Mouse (Mus musculus) ES-Bruce4 (cell line): ENCODE measurements at regions not wholly inside any gene's neighbourhood (a gene's known extent, or its start where the extent isn't known, plus 50 kb on each side); places are given as distances from the start of the nearest gene placed in this dataset.
A peak's percentile ranks its signal among the peaks of the same experiment; 100 is the strongest.

Experiments used
- H3K27ac ChIP-seq: 2 replicates; pipeline ENCODE4 v1.5.1; 2012; ENCODE audit warnings: low read length, inconsistent platforms; ENCODE audit not compliant: insufficient read depth
- H3K27me3 ChIP-seq: 2 replicates; pipeline ENCODE4 v1.6.1; 2012; ENCODE audit warnings: mild to moderate bottlenecking, low read length, inconsistent platforms; ENCODE audit not compliant: control insufficient read depth, poor library complexity, insufficient read depth, severe bottlenecking
- H3K36me3 ChIP-seq: 2 replicates; pipeline ENCODE4 v1.6.1; 2012; ENCODE audit warnings: inconsistent platforms, mild to moderate bottlenecking, low read length, moderate library complexity; ENCODE audit not compliant: control insufficient read depth, poor library complexity, insufficient read depth, severe bottlenecking
- H3K4me1 ChIP-seq: one replicate; pipeline ENCODE4 v1.8.1; 2011; ENCODE audit warnings: low read length; ENCODE audit not compliant: control insufficient read depth, insufficient read depth
- H3K4me3 ChIP-seq: 2 replicates; pipeline ENCODE4 v1.5.1; 2011; ENCODE audit warnings: low read depth, mild to moderate bottlenecking, low read length
- H3K9ac ChIP-seq: 2 replicates; pipeline ENCODE4 v1.6.1; 2012; ENCODE audit warnings: low read depth, mild to moderate bottlenecking, inconsistent platforms; ENCODE audit not compliant: poor library complexity, severe bottlenecking
- H3K9me3 ChIP-seq: replicated peaks from 2 replicates; pipeline ENCODE4 v1.6.1; 2012; ENCODE audit warnings: mild to moderate bottlenecking, low read length, inconsistent platforms; ENCODE audit not compliant: control insufficient read depth, poor library complexity, insufficient read depth, severe bottlenecking
- CTCF ChIP-seq: IDR thresholded peaks from one replicate; pipeline ENCODE4 v1.8.1; 2011; ENCODE audit warnings: low read depth, low read length
- EP300 ChIP-seq: IDR thresholded peaks from 2 replicates; pipeline ENCODE4 v1.6.1; 2011; ENCODE audit warnings: low read depth, low read length; ENCODE audit not compliant: insufficient read depth
- POLR2A ChIP-seq: IDR thresholded peaks from one replicate; pipeline ENCODE4 v1.8.1; 2011; ENCODE audit warnings: low read length; ENCODE audit not compliant: insufficient read depth

DNA sequence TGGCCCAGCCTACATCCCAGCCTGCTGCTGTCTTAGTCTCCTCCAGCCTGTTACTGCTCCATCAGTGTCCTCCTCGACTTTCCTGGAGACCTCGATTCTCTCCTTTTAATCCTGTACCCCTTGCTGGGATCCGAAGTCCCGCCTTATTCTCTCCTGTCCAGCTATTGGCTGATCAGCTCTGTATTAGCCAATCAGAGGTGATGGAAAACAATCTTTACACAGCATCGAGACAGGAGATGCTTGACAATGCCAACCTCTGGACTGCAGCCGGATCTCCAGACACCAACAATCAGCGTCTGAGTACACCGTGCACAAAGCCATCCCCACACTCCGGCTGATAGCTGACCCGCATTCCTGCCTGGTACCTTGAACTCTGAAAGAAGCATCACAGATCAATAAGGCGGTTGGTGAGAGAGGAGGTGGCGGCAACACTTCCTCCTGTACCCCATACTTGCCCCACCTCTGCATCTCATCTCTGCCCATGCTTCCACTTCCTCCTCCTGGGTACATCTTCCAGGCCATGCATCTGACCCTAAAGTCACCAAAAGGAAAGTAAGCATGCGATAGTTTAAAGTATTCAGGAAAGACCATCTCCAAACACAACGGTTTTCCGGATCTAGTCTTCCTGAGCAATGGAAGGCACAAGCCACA is 316.4 kb downstream of the Zfp706 start:
- H3K27ac ChIP-seq = no peak overlapping the region
- no peaks in the 10 kb centered on the region for H3K9me3 ChIP-seq
- H3K4me3 ChIP-seq = no peak overlapping the region
- H3K36me3 ChIP-seq = no peaks in the 10 kb centered on the region
- no peaks in the 10 kb centered on the region for H3K27me3 ChIP-seq
- no peak overlapping the region for H3K9ac ChIP-seq
- H3K4me1 ChIP-seq = peaks cover 5% of the 10 kb centered on the region
- TF ChIP-seq POLR2A = no peak
- TF ChIP-seq CTCF = no peak
- no peak for TF ChIP-seq EP300

DNA sequence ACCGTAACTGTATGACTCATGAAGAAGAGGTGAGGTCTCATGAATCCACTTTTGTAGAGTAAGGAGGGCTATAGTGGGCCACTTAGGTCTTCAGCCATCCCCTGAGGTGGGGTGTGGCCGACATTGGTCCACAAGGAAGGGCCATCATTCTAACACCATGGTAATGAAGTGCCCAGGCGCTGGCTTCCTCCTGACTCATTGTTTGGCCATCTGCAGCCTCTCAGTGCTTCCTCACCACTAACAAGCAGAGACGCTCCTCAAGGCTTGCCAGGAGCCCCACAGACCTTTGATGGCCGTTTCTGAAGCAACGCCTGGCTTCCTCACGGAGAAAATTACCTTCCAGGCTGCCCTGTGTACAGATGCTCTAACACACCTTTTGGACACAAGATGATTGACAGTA is 317.7 kb downstream of the Zfp706 start:
- H3K36me3 ChIP-seq = no peaks in the 10 kb centered on the region
- no peak overlapping the region for H3K9ac ChIP-seq
- no peak for TF ChIP-seq EP300
- no peak for TF ChIP-seq POLR2A
- no peak for TF ChIP-seq CTCF
- no peaks in the 10 kb centered on the region for H3K9me3 ChIP-seq
- no peaks in the 10 kb centered on the region for H3K27me3 ChIP-seq
- no peak overlapping the region for H3K4me3 ChIP-seq
- H3K4me1 ChIP-seq = peaks cover 5% of the 10 kb centered on the region
- no peak overlapping the region for H3K27ac ChIP-seq

DNA sequence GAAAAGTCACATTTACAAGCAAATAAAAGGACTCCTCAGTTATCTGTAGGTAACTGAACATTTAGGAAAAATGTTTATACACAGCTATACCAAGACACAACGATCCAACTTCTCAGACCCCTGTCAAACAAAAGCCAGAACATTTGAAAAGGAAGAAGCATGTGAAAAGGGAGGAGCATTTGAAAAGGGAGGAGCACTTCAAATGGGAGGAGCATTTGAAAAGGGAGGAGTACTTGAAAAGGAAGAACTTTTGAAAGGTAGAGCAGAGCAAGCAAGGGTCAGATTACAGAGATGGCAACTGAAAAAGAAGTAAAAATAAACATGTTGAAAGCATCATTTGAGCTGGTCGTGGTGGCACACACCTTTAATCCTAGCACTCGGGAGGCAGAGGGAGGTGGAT is 318.3 kb downstream of the Zfp706 start:
- Histone ChIP-seq H3K27ac (no peak overlapping the region), H3K9me3 (no peaks in the 10 kb centered on the region), H3K27me3 (no peaks in the 10 kb centered on the region), H3K4me3 (no peak overlapping the region), H3K36me3 (no peaks in the 10 kb centered on the region), H3K4me1 (peaks cover 5% of the 10 kb centered on the region), H3K9ac (no peak overlapping the region)
- TF ChIP-seq POLR2A = no peak
- no peak for TF ChIP-seq CTCF
- TF ChIP-seq EP300 = no peak

DNA sequence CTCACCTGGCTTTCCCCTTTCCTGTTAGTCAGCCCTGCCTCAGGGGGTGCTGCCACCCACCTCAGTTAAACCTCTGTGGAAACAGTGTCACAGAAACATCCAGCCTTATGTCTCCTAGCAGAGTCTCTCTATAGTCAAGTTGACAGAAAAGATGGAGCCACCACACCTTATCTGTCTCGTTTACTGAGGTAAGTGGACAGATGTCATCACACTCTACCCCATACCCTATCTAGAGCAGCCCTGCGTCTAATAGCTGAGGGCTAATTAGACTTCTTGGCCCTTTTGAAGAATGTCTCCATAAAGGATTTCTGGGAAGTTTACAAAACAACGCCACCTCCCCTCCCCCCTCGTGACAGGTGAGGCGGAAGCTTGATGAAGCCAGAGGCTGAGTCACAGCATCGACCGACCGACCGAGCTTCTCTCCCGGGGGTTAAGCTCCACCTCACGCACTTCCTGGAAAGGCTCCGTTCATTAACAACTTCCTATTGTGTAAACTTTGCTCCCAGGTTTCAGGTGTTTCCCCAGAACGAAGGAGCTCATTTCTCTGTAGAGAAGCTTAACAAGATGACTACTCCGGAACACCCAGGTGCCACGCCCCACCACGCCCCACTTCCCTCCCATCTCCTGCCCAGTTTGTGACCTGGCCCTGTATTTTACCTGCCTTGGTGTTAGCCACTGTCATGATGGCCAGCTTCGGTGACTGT is 319.4 kb downstream of the Zfp706 start:
- TF ChIP-seq POLR2A (no peak), EP300 (peak; percentile 74; the same call in 1 of the 2 replicates)

DNA sequence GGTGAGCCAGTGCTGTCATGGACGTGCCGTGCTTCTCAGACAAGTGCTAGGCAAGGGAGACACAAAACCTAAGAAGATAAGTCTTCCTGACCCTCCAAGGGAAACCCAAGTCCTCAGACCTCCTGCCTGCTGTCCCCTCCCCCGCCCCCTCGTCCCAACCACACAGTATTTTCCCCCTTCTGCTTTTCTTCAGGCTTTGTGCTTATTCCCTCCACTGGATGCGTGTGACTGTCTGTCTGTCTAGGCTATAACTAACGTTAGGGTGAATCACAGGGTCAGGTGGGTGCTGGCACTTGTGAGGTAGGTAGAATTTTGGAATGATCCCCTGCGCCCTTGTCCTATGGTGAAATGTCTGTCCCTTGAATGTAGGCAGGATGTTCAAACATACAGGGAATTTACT is 322.9 kb downstream of the Zfp706 start:
- H3K9me3 ChIP-seq = no peaks in the 10 kb centered on the region
- no peak overlapping the region for H3K27ac ChIP-seq
- H3K27me3 ChIP-seq = no peaks in the 10 kb centered on the region
- H3K4me3 ChIP-seq = no peak overlapping the region
- no peak for TF ChIP-seq POLR2A
- no peak for TF ChIP-seq CTCF
- no peak for TF ChIP-seq EP300
- no peaks in the 10 kb centered on the region for H3K4me1 ChIP-seq
- no peak overlapping the region for H3K9ac ChIP-seq
- H3K36me3 ChIP-seq = no peaks in the 10 kb centered on the region

More for the DNA sequence above, 319.4 kb downstream of the Zfp706 start:
- Histone ChIP-seq H3K4me3 (peak overlapping the region; percentile 33), H3K27ac (peak overlapping the region; percentile 71), H3K27me3 (no peaks in the 10 kb centered on the region), H3K9ac (peak overlapping the region; percentile 23; the same call in 1 of the 2 replicates), H3K36me3 (no peaks in the 10 kb centered on the region), H3K4me1 (peaks cover 5% of the 10 kb centered on the region), H3K9me3 (no peaks in the 10 kb centered on the region)

DNA sequence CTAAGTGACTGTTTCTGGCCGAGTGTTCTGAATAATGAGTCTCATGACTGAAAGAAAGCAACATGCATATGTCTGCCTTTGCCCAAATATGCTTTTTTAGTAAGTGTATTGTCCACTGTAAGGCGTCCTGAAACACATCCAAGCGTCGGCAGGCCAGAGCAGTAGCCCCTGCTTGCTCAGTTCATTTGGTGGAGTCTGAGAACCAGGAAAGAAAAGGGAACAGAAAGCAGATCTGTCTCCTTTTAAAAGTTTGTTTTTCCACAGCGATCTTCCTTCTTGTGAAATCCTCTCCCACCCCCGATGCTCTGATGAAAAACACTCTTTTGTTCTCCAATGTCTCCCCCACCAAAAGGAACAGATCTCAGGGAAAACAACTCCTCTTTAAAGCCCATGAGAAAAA is 324.7 kb downstream of the Zfp706 start:
- Histone ChIP-seq H3K36me3 (no peaks in the 10 kb centered on the region), H3K27me3 (no peaks in the 10 kb centered on the region), H3K9ac (no peak overlapping the region), H3K4me3 (no peak overlapping the region), H3K4me1 (no peaks in the 10 kb centered on the region), H3K9me3 (no peaks in the 10 kb centered on the region), H3K27ac (no peak overlapping the region)
- TF ChIP-seq EP300 = no peak
- no peak for TF ChIP-seq POLR2A
- TF ChIP-seq CTCF = no peak
